Mouse (Mus musculus) neural tube, embryonic 15.5 days (tissue): ENCODE measurements around the gene Pnkp. TPM values are rescaled to one million over a fixed set of nuclear protein-coding genes. Genes with fewer than 3 reads are reported as not detected.

Experiments used
- ATAC-seq: fragments of 200-750 bp; cut with Nextera tagmentation; 2 replicates; pipeline ENCODE4 v1.8.0; 2017; ENCODE audit warnings: mild to moderate bottlenecking, moderate TSS enrichment, moderate library complexity; ENCODE audit not compliant: low FRiP score
- H3K27ac ChIP-seq: fragments of 300-500 bp; sonication (generic); replicated peaks from 2 replicates; pipeline ENCODE4 v1.5.1; 2015; ENCODE audit warnings: mild to moderate bottlenecking, inconsistent platforms
- H3K27me3 ChIP-seq: fragments of 300-500 bp; sonication (generic); replicated peaks from 2 replicates; pipeline ENCODE4 v1.6.1; 2015; ENCODE audit warnings: inconsistent platforms
- H3K36me3 ChIP-seq: fragments of 300-500 bp; sonication (generic); 2 replicates; pipeline ENCODE4 v1.6.1; 2015; ENCODE audit warnings: inconsistent platforms
- H3K4me1 ChIP-seq: fragments of 300-500 bp; sonication (generic); 2 replicates; pipeline ENCODE4 v1.6.1; 2015; ENCODE audit warnings: inconsistent platforms
- H3K4me2 ChIP-seq: fragments of 300-500 bp; sonication (generic); 2 replicates; pipeline ENCODE4 v1.6.1; 2015; ENCODE audit warnings: inconsistent platforms, mild to moderate bottlenecking, moderate library complexity
- H3K4me3 ChIP-seq: fragments of 300-500 bp; sonication (generic); replicated peaks from 2 replicates; pipeline ENCODE4 v1.5.1; 2015; ENCODE audit warnings: mild to moderate bottlenecking, inconsistent platforms
- H3K9ac ChIP-seq: fragments of 300-500 bp; sonication (generic); replicated peaks from 2 replicates; pipeline ENCODE4 v1.6.1; 2015; ENCODE audit warnings: mild to moderate bottlenecking, inconsistent platforms
- H3K9me3 ChIP-seq: fragments of 300-500 bp; sonication (generic); replicated peaks from 2 replicates; pipeline ENCODE4 v1.6.1; 2016; ENCODE audit warnings: inconsistent platforms
- WGBS: fragments of 180-500 bp; shearing (Covaris S2); methylation state at CpG from one replicate; pipeline ENCODE4 v1.1.7; 2015; ENCODE audit warnings: mixed read lengths; 5-methylcytosine and 5-hydroxymethylcytosine counted together
- polyA plus RNA-seq: library from polyadenylated mRNA; unstranded; fragments of >200 nt; fragmentation: Nextera tagmentation; extraction: Ambion mirVana; gene quantifications from 2 replicates; pipeline ENCODE4 v1.2.1, GENCODE M21; 2015

Pnkp gene
- polyA plus RNA-seq, 1 experiment from 2014 or later, result 29.2 TPM

GRCm38 (mm10) chr7:44817441-44817840 is 39.5 kb upstream of the Pnkp start:
- ATAC-seq, result no peak
- H3K9ac ChIP-seq, result peak overlapping the region; percentile 85
- peak overlapping the region; percentile 99 for H3K4me3 ChIP-seq
- 31% methylated on average over 3 of the region's 3 CpGs for WGBS
- H3K4me2 ChIP-seq, result peak overlapping the region; percentile 63
- H3K36me3 ChIP-seq, result no peaks in the 10 kb centered on the region
- H3K27ac ChIP-seq, result peak overlapping the region; percentile 95; the same call in 1 of the 2 replicates
- H3K9me3 ChIP-seq, result no peaks in the 10 kb centered on the region
- H3K4me1 ChIP-seq, result peaks cover 52% of the 10 kb centered on the region
- H3K27me3 ChIP-seq, result no peaks in the 10 kb centered on the region

DNA sequence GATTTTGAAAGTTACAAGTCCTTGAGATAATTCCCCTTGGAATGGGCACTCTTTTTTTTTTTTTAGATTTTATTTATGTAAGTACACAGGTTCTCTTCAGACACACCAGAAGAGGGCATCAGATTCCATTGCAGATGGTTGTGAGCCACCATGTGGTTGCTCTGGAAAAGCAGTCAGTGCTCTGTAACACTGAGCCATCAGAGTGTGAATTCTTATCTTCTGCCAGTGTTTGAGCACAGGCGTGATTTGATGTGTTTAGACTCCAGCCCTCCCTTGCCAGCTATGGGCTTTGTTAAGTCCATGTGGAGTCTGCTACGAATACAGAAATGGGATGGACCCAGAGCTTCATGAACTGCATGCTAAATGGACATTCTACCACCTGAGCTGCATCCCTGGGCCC is 38.8 kb upstream of the Pnkp start:
- H3K27me3 ChIP-seq, result no peaks in the 10 kb centered on the region
- H3K27ac ChIP-seq, result 0 out of 2 replicates have a peak overlapping the region, but pooled peaks have one; percentile 13
- 31% methylated on average over 2 of the region's 2 CpGs for WGBS
- H3K4me2 ChIP-seq, result peak overlapping the region; percentile 63
- peak overlapping the region; percentile 99 for H3K4me3 ChIP-seq
- H3K9me3 ChIP-seq, result no peaks in the 10 kb centered on the region
- H3K36me3 ChIP-seq, result no peaks in the 10 kb centered on the region
- peak overlapping the region; percentile 85 for H3K9ac ChIP-seq
- H3K4me1 ChIP-seq, result peaks cover 52% of the 10 kb centered on the region
- no peak for ATAC-seq

DNA sequence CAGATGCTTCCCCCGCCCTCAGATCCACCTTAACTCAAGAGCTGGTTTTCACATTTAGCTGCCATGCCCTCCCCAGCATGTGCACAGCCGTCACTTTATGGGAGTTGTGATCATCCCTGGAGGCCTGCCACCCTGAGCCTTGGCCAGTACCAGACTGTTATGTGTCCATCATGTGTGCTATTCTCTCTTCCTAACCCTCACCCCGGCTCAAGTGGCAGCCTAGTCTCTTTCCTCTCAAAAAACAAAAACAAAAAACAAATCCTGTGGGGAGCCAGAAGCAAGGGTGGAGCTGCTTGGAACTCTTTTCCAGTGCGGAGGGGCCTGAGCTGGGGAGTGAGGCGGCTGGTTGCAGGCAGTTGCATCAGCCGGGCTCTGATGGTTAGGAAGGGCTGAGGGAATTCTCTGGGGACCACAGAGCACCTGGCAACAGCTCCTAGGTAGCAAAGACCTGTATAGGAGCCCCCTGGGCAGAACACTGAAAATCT is 38.1 kb upstream of the Pnkp start:
- H3K27me3 ChIP-seq, result no peaks in the 10 kb centered on the region
- peaks cover 55% of the 10 kb centered on the region for H3K4me1 ChIP-seq
- no peak for ATAC-seq
- 47% methylated on average over 6 of the region's 6 CpGs for WGBS
- peak overlapping the region; percentile 99 for H3K4me3 ChIP-seq
- H3K36me3 ChIP-seq, result no peaks in the 10 kb centered on the region
- 0 out of 2 replicates have a peak overlapping the region, but pooled peaks have one; percentile 13 for H3K27ac ChIP-seq
- H3K9me3 ChIP-seq, result no peaks in the 10 kb centered on the region
- peak overlapping the region; percentile 63 for H3K4me2 ChIP-seq
- H3K9ac ChIP-seq, result peak overlapping the region; percentile 4; the same call in 1 of the 2 replicates

DNA sequence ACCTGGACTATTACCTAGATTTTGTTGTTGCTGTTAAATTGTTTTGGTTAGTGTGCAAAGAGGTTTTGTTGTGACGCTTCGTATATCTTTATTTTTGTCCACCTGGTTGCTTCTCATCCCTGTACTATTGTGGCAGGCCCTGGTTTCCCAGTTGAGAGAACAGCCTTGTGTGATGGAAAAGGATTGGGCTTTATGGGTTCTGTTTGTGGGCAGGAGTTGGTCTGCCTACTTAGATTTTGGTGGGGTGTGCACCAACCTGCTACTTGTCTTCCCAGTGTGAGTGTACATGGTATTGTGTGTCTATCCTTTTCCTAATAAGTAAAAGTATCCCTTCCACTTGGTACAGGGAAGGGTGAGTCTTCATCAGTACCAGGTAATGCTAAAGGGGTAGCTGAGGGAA is 37.5 kb upstream of the Pnkp start:
- WGBS, result 94% methylated on average over 2 of the region's 2 CpGs
- Histone ChIP-seq H3K27me3 (no peaks in the 10 kb centered on the region), H3K4me2 (peak overlapping the region; percentile 63), H3K36me3 (no peaks in the 10 kb centered on the region), H3K4me3 (no peak overlapping the region), H3K9me3 (no peaks in the 10 kb centered on the region), H3K27ac (no peak overlapping the region), H3K9ac (0 out of 2 replicates have a peak overlapping the region, but pooled peaks have one; percentile 4), H3K4me1 (peaks cover 61% of the 10 kb centered on the region)
- ATAC-seq, result no peak

DNA sequence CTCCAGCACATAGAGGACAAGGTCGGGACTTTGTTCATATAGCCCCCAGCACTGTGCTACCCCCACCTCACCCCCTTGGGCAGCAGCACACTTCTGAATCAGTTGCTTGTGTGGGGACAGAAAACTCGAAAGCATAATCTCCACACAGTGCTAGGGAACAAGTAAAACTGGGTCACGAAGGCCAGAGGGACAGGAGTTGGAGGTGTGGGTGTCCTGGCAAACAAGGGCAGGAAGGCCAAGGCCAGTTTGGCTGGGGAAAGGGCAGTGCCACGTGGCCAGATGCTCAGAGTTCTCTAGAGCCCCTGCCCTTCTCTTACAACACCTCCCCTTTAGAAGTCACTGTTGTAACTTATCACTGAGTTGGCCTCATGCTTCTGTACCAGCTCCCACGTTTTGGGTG is 37.1 kb upstream of the Pnkp start:
- Histone ChIP-seq H3K27me3 (no peaks in the 10 kb centered on the region), H3K27ac (no peak overlapping the region), H3K36me3 (no peaks in the 10 kb centered on the region), H3K4me3 (no peak overlapping the region), H3K4me1 (peaks cover 63% of the 10 kb centered on the region), H3K9me3 (no peaks in the 10 kb centered on the region), H3K9ac (no peak overlapping the region), H3K4me2 (no peak overlapping the region)
- WGBS, result 79% methylated on average over 5 of the region's 5 CpGs
- ATAC-seq, result no peak

GRCm38 (mm10) chr7:44820525-44820924 is 36.4 kb upstream of the Pnkp start:
- Histone ChIP-seq H3K27me3 (no peaks in the 10 kb centered on the region), H3K36me3 (no peaks in the 10 kb centered on the region), H3K9me3 (no peaks in the 10 kb centered on the region), H3K4me2 (no peak overlapping the region), H3K4me1 (peaks cover 60% of the 10 kb centered on the region), H3K4me3 (no peak overlapping the region), H3K27ac (no peak overlapping the region), H3K9ac (no peak overlapping the region)
- 90% methylated on average over 3 of the region's 3 CpGs for WGBS
- no peak for ATAC-seq

DNA sequence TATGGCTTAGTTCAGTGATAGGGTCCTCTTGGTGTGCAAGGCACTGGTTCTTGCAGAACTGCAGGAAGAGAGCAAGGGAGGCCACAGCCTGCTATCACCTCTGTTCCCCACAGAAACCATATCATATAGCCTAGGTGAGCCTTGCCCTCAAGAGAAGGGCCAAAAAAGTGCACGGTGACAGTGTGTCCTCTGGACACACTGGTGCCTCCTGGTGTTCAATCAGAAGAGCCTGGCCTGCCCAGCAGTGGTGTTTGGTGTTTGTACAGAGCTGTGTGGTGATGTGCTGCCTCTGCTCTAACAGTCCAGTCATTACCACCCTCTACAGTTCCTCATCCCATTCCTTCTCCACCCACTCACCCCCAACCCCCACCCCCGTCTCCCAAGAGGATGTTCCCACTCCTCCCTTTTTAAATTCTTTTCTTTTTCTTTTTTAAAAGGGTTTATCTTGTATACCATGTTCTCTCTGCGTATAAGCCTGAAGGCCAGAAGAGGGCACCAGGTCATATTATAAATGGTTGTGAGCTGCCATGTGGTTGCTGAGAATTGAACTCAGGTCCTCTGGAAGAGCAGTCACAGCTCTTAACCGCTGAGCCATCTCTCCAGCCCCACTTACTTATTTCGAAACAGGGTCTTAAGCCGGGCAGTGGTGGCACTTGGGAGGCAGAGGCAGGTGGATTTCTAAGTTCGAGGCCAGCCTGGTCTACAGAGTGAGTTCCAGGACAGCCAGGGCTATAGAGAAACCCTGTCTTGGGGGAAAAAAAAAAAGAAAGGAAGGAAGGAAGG is 35.1 kb upstream of the Pnkp start:
- no peak overlapping the region for H3K9ac ChIP-seq
- no peaks in the 10 kb centered on the region for H3K27me3 ChIP-seq
- H3K4me3 ChIP-seq, result no peak overlapping the region
- 89% methylated on average over 7 of the region's 7 CpGs for WGBS
- no peaks in the 10 kb centered on the region for H3K9me3 ChIP-seq
- H3K36me3 ChIP-seq, result no peaks in the 10 kb centered on the region
- H3K4me2 ChIP-seq, result no peak overlapping the region
- no peak for ATAC-seq
- peaks cover 58% of the 10 kb centered on the region for H3K4me1 ChIP-seq
- no peak overlapping the region for H3K27ac ChIP-seq

- H3K36me3 ChIP-seq, result no peaks in the 10 kb centered on the region; the same call in 1 of the 2 replicates
- H3K9ac ChIP-seq, result no peak overlapping the region
- H3K27me3 ChIP-seq, result no peaks in the 10 kb centered on the region
- H3K4me3 ChIP-seq, result no peak overlapping the region
- 35% methylated on average over 7 of the region's 7 CpGs for WGBS
- H3K4me2 ChIP-seq, result no peak overlapping the region
- peaks cover 43% of the 10 kb centered on the region for H3K4me1 ChIP-seq
- no peak overlapping the region for H3K27ac ChIP-seq
- no peaks in the 10 kb centered on the region for H3K9me3 ChIP-seq
- ATAC-seq, result no peak
Observed at GRCm38 (mm10) chr7:44823409-44823808, 33.5 kb upstream of the Pnkp start.

- Histone ChIP-seq H3K9me3 (no peaks in the 10 kb centered on the region), H3K4me1 (peaks cover 28% of the 10 kb centered on the region), H3K36me3 (peaks cover 14% of the 10 kb centered on the region), H3K9ac (no peak overlapping the region), H3K4me2 (no peak overlapping the region), H3K27ac (no peak overlapping the region), H3K4me3 (no peak overlapping the region), H3K27me3 (no peaks in the 10 kb centered on the region)
- peak; percentile 76 for ATAC-seq
- 24% methylated on average over 3 of the region's 3 CpGs for WGBS
Observed at GRCm38 (mm10) chr7:44824872-44825271, 32.1 kb upstream of the Pnkp start.

- Histone ChIP-seq H3K4me3 (no peak overlapping the region), H3K27ac (no peak overlapping the region), H3K9ac (no peak overlapping the region), H3K4me2 (no peak overlapping the region), H3K36me3 (peaks cover 33% of the 10 kb centered on the region), H3K27me3 (no peaks in the 10 kb centered on the region), H3K4me1 (peaks cover 17% of the 10 kb centered on the region; the same call in 1 of the 2 replicates), H3K9me3 (no peaks in the 10 kb centered on the region)
- WGBS, result 91% methylated on average over 3 of the region's 3 CpGs
- no peak for ATAC-seq
Observed at GRCm38 (mm10) chr7:44826771-44827170, 30.2 kb upstream of the Pnkp start.

DNA sequence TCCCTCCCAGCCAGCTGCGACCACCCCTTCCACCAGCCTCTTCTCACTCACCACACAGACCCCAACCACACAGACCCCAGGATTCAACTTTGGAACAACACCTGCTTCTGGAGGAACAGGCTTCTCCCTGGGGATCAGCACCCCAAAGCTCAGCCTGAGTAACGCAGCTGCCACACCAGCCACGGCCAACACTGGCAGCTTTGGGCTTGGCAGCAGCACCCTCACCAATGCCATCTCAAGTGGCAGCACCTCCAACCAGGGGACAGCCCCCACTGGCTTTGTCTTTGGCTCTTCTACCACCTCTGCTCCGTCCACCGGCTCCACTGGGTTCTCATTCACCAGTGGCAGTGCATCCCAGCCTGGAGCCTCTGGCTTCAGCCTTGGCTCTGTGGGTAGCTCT is 28.2 kb upstream of the Pnkp start:
- Histone ChIP-seq H3K4me1 (peaks cover 14% of the 10 kb centered on the region; the same call in 1 of the 2 replicates), H3K27ac (no peak overlapping the region), H3K27me3 (no peaks in the 10 kb centered on the region), H3K9ac (no peak overlapping the region), H3K36me3 (peaks cover 38% of the 10 kb centered on the region), H3K4me3 (no peak overlapping the region), H3K4me2 (no peak overlapping the region), H3K9me3 (no peaks in the 10 kb centered on the region)
- ATAC-seq, result no peak
- 93% methylated on average over 5 of the region's 5 CpGs for WGBS

DNA sequence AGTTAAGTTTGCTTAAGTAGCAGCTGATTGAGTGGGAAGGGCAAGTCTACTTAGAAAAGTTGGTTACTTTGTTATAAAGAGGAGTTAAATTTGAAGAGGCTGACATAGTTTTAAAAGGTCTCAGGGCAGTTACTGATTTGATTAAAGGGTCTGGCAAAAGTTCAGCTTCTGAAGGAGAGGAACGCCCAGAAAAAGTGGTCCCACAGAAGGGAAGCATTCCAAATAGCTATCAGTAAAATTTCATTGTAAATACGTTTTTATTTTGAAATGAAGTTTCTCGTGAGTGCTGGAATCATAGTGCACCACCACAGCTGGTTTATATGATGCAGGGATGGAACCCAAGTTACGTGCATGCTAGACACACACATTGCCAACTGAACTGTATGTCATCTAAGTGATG is 24.2 kb upstream of the Pnkp start:
- no peak overlapping the region for H3K4me3 ChIP-seq
- WGBS, result 84% methylated on average over 4 of the region's 4 CpGs
- H3K36me3 ChIP-seq, result peaks cover 38% of the 10 kb centered on the region
- H3K9me3 ChIP-seq, result no peaks in the 10 kb centered on the region
- ATAC-seq, result no peak
- no peaks in the 10 kb centered on the region for H3K4me1 ChIP-seq
- no peak overlapping the region for H3K4me2 ChIP-seq
- H3K27ac ChIP-seq, result no peak overlapping the region
- H3K27me3 ChIP-seq, result no peaks in the 10 kb centered on the region
- no peak overlapping the region for H3K9ac ChIP-seq
